8 mouse cellular contexts compared by ENCODE assay signal in the genomic region with DNA sequence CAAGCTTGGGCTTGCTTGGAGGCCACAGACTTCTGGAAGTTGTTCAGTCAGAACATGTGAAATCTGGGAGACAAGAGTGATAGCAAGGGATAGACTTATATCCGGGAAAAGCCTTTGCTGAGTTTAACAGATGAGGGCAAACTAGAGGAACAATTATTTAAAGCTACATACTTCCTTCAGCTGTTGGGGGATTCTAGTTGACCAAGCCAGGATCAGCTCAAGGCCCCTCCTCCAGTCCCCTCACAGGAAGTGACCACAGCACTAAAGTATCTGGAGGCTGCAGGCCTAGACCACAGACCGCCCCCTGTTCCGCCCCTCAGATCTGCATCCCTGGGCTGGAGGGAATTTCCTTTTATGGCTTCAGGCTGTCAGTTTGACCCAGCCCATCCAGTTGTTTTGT. TPM values are rescaled to one million over a fixed set of nuclear protein-coding genes. Genes with fewer than 3 reads are reported as not detected.
DNase-seq lines count a peak whose midpoint lies in the region; ATAC-seq lines count a peak whose summit lies in the region.

No protein-coding gene starts in this region.

- H3K4me3 ChIP-seq in forebrain, embryonic 14.5 days (ENCODE audit: low read depth, low read length): no peak overlapping the region
- H3K4me3 ChIP-seq in forebrain, embryonic 13.5 days: no peak overlapping the region
- H3K4me3 ChIP-seq in embryonic facial prominence, embryonic 12.5 days: no peak overlapping the region
- 0 out of 2 replicates have a peak overlapping the region, but pooled peaks have one; percentile 13 for H3K4me3 ChIP-seq in limb, embryonic 12.5 days (replicated peaks)
- no peak overlapping the region for H3K4me3 ChIP-seq in midbrain, embryonic 13.5 days (replicated peaks)

- peaks cover 38% of the 10 kb centered on the region for H3K36me3 ChIP-seq in forebrain, embryonic 14.5 days (ENCODE audit: control insufficient read depth, insufficient read depth, low read length)
- H3K36me3 ChIP-seq in forebrain, embryonic 13.5 days (ENCODE audit: poor library complexity, severe bottlenecking): peaks cover 43% of the 10 kb centered on the region
- H3K36me3 ChIP-seq in embryonic facial prominence, embryonic 12.5 days: peaks cover 39% of the 10 kb centered on the region
- H3K36me3 ChIP-seq in limb, embryonic 12.5 days: peaks cover 46% of the 10 kb centered on the region
- peaks cover 43% of the 10 kb centered on the region for H3K36me3 ChIP-seq in midbrain, embryonic 13.5 days

- WGBS in forebrain, embryonic 14.5 days: 32% methylated on average over 3 of the region's 3 CpGs
- WGBS in forebrain, embryonic 13.5 days: 31% methylated on average over 3 of the region's 3 CpGs
- 11% methylated on average over 3 of the region's 3 CpGs for WGBS in embryonic facial prominence, embryonic 12.5 days
- WGBS in limb, embryonic 12.5 days: 14% methylated on average over 3 of the region's 3 CpGs
- 39% methylated on average over 3 of the region's 3 CpGs for WGBS in midbrain, embryonic 13.5 days

- DNase-seq in forebrain, embryonic 14.5 days (ENCODE audit: low spot score): peak; percentile 33
- peak; percentile 69 for DNase-seq in heart, postnatal 36 days
- DNase-seq in left cerebral cortex, adult 18-20 months (ENCODE audit: low spot score in 2 of 2): no peak
- DNase-seq in cerebellum, postnatal 10 days: no peak

- H3K9ac ChIP-seq in forebrain, embryonic 14.5 days (ENCODE audit: low read length): no peak overlapping the region; the same call in 1 of the 2 replicates
- H3K9ac ChIP-seq in forebrain, embryonic 13.5 days: no peak overlapping the region
- no peak overlapping the region for H3K9ac ChIP-seq in embryonic facial prominence, embryonic 12.5 days
- no peak overlapping the region for H3K9ac ChIP-seq in limb, embryonic 12.5 days (replicated peaks)
- H3K9ac ChIP-seq in midbrain, embryonic 13.5 days (replicated peaks): peak overlapping the region; percentile 36; the same call in 1 of the 2 replicates

- no peak overlapping the region for H3K27ac ChIP-seq in forebrain, embryonic 14.5 days (ENCODE audit: low read depth, low read length)
- no peak overlapping the region for H3K27ac ChIP-seq in forebrain, embryonic 13.5 days
- H3K27ac ChIP-seq in embryonic facial prominence, embryonic 12.5 days: peak overlapping the region; percentile 80
- peak overlapping the region; percentile 82 for H3K27ac ChIP-seq in limb, embryonic 12.5 days
- H3K27ac ChIP-seq in midbrain, embryonic 13.5 days: no peak overlapping the region

- no peaks in the 10 kb centered on the region for H3K9me3 ChIP-seq in forebrain, embryonic 14.5 days (replicated peaks; ENCODE audit: control insufficient read depth, low read length)
- H3K9me3 ChIP-seq in forebrain, embryonic 13.5 days (replicated peaks): no peaks in the 10 kb centered on the region
- no peaks in the 10 kb centered on the region for H3K9me3 ChIP-seq in embryonic facial prominence, embryonic 12.5 days
- no peaks in the 10 kb centered on the region for H3K9me3 ChIP-seq in limb, embryonic 12.5 days
- H3K9me3 ChIP-seq in midbrain, embryonic 13.5 days: no peaks in the 10 kb centered on the region

- intact Hi-C loops in heart, postnatal 36 days (cut with DNase I): no loop called here

- no peaks in the 10 kb centered on the region for H3K27me3 ChIP-seq in forebrain, embryonic 14.5 days (replicated peaks; ENCODE audit: control insufficient read depth, insufficient read depth, low read length)
- no peaks in the 10 kb centered on the region for H3K27me3 ChIP-seq in forebrain, embryonic 13.5 days
- no peaks in the 10 kb centered on the region for H3K27me3 ChIP-seq in embryonic facial prominence, embryonic 12.5 days
- no peaks in the 10 kb centered on the region for H3K27me3 ChIP-seq in limb, embryonic 12.5 days
- H3K27me3 ChIP-seq in midbrain, embryonic 13.5 days: no peaks in the 10 kb centered on the region

- no peak overlapping the region for H3K4me2 ChIP-seq in forebrain, embryonic 14.5 days (ENCODE audit: low read length)
- no peak overlapping the region for H3K4me2 ChIP-seq in forebrain, embryonic 13.5 days
- peak overlapping the region; percentile 70 for H3K4me2 ChIP-seq in embryonic facial prominence, embryonic 12.5 days (replicated peaks)
- H3K4me2 ChIP-seq in limb, embryonic 12.5 days: peak overlapping the region; percentile 80
- H3K4me2 ChIP-seq in midbrain, embryonic 13.5 days (replicated peaks): peak overlapping the region; percentile 20; the same call in 1 of the 2 replicates

- ATAC-seq in forebrain, embryonic 14.5 days: no peak
- ATAC-seq in forebrain, embryonic 13.5 days: no peak
- 0 out of 2 replicates have a peak, but pooled peaks have one; percentile 48 for ATAC-seq in embryonic facial prominence, embryonic 12.5 days (ENCODE audit: insufficient number of reproducible peaks, insufficient read depth, low FRiP score, low TSS enrichment)
- ATAC-seq in limb, embryonic 12.5 days (ENCODE audit: insufficient number of reproducible peaks, insufficient read depth, low FRiP score, low TSS enrichment, low read depth): no peak
- ATAC-seq in midbrain, embryonic 13.5 days: no peak

- peaks cover 3% of the 10 kb centered on the region; the same call in 1 of the 2 replicates for H3K4me1 ChIP-seq in forebrain, embryonic 14.5 days (ENCODE audit: control insufficient read depth, insufficient read depth, low read length)
- peaks cover 40% of the 10 kb centered on the region for H3K4me1 ChIP-seq in forebrain, embryonic 13.5 days
- H3K4me1 ChIP-seq in embryonic facial prominence, embryonic 12.5 days: peaks cover 32% of the 10 kb centered on the region
- H3K4me1 ChIP-seq in limb, embryonic 12.5 days (replicated peaks): peaks cover 43% of the 10 kb centered on the region
- H3K4me1 ChIP-seq in midbrain, embryonic 13.5 days (replicated peaks): peaks cover 46% of the 10 kb centered on the region

RNA-seq across cellular contexts. Expression of gene Rrp8, which starts 1.8 kb away (rescaled TPM):
- polyA plus RNA-seq in forebrain, embryonic 14.5 days (2014; fragmentation: Nextera tagmentation; extraction: Ambion mirVana): 19.3 and 20.3 TPM in 2 replicates
- 31.2 and 35.4 TPM in 2 replicates for polyA plus RNA-seq in forebrain, embryonic 13.5 days (2015; fragmentation: Nextera tagmentation; extraction: Ambion mirVana)
- polyA plus RNA-seq in embryonic facial prominence, embryonic 12.5 days (2016; fragmentation: Nextera tagmentation; extraction: Ambion mirVana): 43.3 and 46.1 TPM in 2 replicates
- total RNA-seq in heart, postnatal 36 days (2021): 10 to 100 TPM; 10.1 to 11.2 TPM
- polyA plus RNA-seq in limb, embryonic 12.5 days (2016; fragmentation: Nextera tagmentation; extraction: Ambion mirVana): 43.1 and 50.8 TPM in 2 replicates
- polyA plus RNA-seq in midbrain, embryonic 13.5 days (2015; fragmentation: Nextera tagmentation; extraction: Ambion mirVana): 29.2 and 30.5 TPM in 2 replicates
- total RNA-seq in left cerebral cortex, adult 18-20 months (2021): 10 to 100 TPM in 1 of 2 experiments, 1 to 10 TPM in 1; 9.3 to 12.9 TPM

RNA-seq across cellular contexts. Expression of gene Ilk, which starts 2.6 kb away (rescaled TPM):
- polyA plus RNA-seq in forebrain, embryonic 14.5 days (2014; fragmentation: Nextera tagmentation; extraction: Ambion mirVana): 207 and 214 TPM in 2 replicates
- 179 and 185 TPM in 2 replicates for polyA plus RNA-seq in forebrain, embryonic 13.5 days (2015; fragmentation: Nextera tagmentation; extraction: Ambion mirVana)
- 248 and 257 TPM in 2 replicates for polyA plus RNA-seq in embryonic facial prominence, embryonic 12.5 days (2016; fragmentation: Nextera tagmentation; extraction: Ambion mirVana)
- total RNA-seq in heart, postnatal 36 days (2021): 10 to 100 TPM; 95.1 to 98.9 TPM
- 216 and 232 TPM in 2 replicates for polyA plus RNA-seq in limb, embryonic 12.5 days (2016; fragmentation: Nextera tagmentation; extraction: Ambion mirVana)
- 180 and 198 TPM in 2 replicates for polyA plus RNA-seq in midbrain, embryonic 13.5 days (2015; fragmentation: Nextera tagmentation; extraction: Ambion mirVana)
- total RNA-seq in left cerebral cortex, adult 18-20 months (2021): 10 to 100 TPM; 68.9 to 74.6 TPM

RNA-seq across cellular contexts. Expression of gene Taf10, which starts 5.2 kb away (rescaled TPM):
- polyA plus RNA-seq in forebrain, embryonic 14.5 days (2014; fragmentation: Nextera tagmentation; extraction: Ambion mirVana): 116 and 164 TPM in 2 replicates
- 137 and 141 TPM in 2 replicates for polyA plus RNA-seq in forebrain, embryonic 13.5 days (2015; fragmentation: Nextera tagmentation; extraction: Ambion mirVana)
- 175 TPM in 2 replicates for polyA plus RNA-seq in embryonic facial prominence, embryonic 12.5 days (2016; fragmentation: Nextera tagmentation; extraction: Ambion mirVana)
- 100 to 1,000 TPM in 1 of 2 experiments, 10 to 100 TPM in 1; 97.5 to 100 TPM for total RNA-seq in heart, postnatal 36 days (2021)
- 170 and 173 TPM in 2 replicates for polyA plus RNA-seq in limb, embryonic 12.5 days (2016; fragmentation: Nextera tagmentation; extraction: Ambion mirVana)
- polyA plus RNA-seq in midbrain, embryonic 13.5 days (2015; fragmentation: Nextera tagmentation; extraction: Ambion mirVana): 109 and 127 TPM in 2 replicates
- total RNA-seq in left cerebral cortex, adult 18-20 months (2021): 100 to 1,000 TPM; 107 to 110 TPM

RNA-seq across cellular contexts. Expression of gene Tpp1, which starts 13.1 kb away (rescaled TPM):
- polyA plus RNA-seq in forebrain, embryonic 14.5 days (2014; fragmentation: Nextera tagmentation; extraction: Ambion mirVana): 41.1 and 44.3 TPM in 2 replicates
- 29.5 and 36.8 TPM in 2 replicates for polyA plus RNA-seq in forebrain, embryonic 13.5 days (2015; fragmentation: Nextera tagmentation; extraction: Ambion mirVana)
- polyA plus RNA-seq in embryonic facial prominence, embryonic 12.5 days (2016; fragmentation: Nextera tagmentation; extraction: Ambion mirVana): 41.9 and 43.3 TPM in 2 replicates
- total RNA-seq in heart, postnatal 36 days (2021): 10 to 100 TPM; 44.7 to 47.5 TPM
- polyA plus RNA-seq in limb, embryonic 12.5 days (2016; fragmentation: Nextera tagmentation; extraction: Ambion mirVana): 33.3 and 38.3 TPM in 2 replicates
- 35.6 and 41.1 TPM in 2 replicates for polyA plus RNA-seq in midbrain, embryonic 13.5 days (2015; fragmentation: Nextera tagmentation; extraction: Ambion mirVana)
- 10 to 100 TPM; 57.5 to 62.7 TPM for total RNA-seq in left cerebral cortex, adult 18-20 months (2021)

RNA-seq across cellular contexts. Expression of gene Dchs1, which starts 48.5 kb away (rescaled TPM):
- 18.3 and 21.7 TPM in 2 replicates for polyA plus RNA-seq in forebrain, embryonic 14.5 days (2014; fragmentation: Nextera tagmentation; extraction: Ambion mirVana)
- polyA plus RNA-seq in forebrain, embryonic 13.5 days (2015; fragmentation: Nextera tagmentation; extraction: Ambion mirVana): 16.5 and 18.8 TPM in 2 replicates
- 27.3 and 28.5 TPM in 2 replicates for polyA plus RNA-seq in embryonic facial prominence, embryonic 12.5 days (2016; fragmentation: Nextera tagmentation; extraction: Ambion mirVana)
- total RNA-seq in heart, postnatal 36 days (2021): 1 to 10 TPM; 8.6 to 9.8 TPM
- 24.8 and 28.2 TPM in 2 replicates for polyA plus RNA-seq in limb, embryonic 12.5 days (2016; fragmentation: Nextera tagmentation; extraction: Ambion mirVana)
- polyA plus RNA-seq in midbrain, embryonic 13.5 days (2015; fragmentation: Nextera tagmentation; extraction: Ambion mirVana): 16.8 and 20.5 TPM in 2 replicates
- 1 to 10 TPM; 6.7 to 7.8 TPM for total RNA-seq in left cerebral cortex, adult 18-20 months (2021)

Comparison
In these comparisons a context has a peak if more than half of its experiments do, and no peak if none do; other contexts are left out.
1. DNase-seq: peak in forebrain, embryonic 14.5 days (single experiment) and heart, postnatal 36 days (2 of 2); none in left cerebral cortex, adult 18-20 months (0 of 2) and cerebellum, postnatal 10 days (0 of 2).
2. H3K27ac ChIP-seq: peak in embryonic facial prominence, embryonic 12.5 days (single experiment) and limb, embryonic 12.5 days (single experiment); none in forebrain, embryonic 14.5 days (single experiment), forebrain, embryonic 13.5 days (single experiment) and midbrain, embryonic 13.5 days (single experiment).
3. H3K4me2 ChIP-seq: peak in embryonic facial prominence, embryonic 12.5 days (single experiment), limb, embryonic 12.5 days (single experiment) and midbrain, embryonic 13.5 days (single experiment); none in forebrain, embryonic 14.5 days (single experiment) and forebrain, embryonic 13.5 days (single experiment).